8 mouse cellular contexts compared by ENCODE assay signal in genomic region chr2:25400764-25401163, GRCm38 (mm10). TPM values are rescaled to one million over a fixed set of nuclear protein-coding genes. Genes with fewer than 3 reads are reported as not detected.
DNase-seq lines count a peak whose midpoint lies in the region; ATAC-seq and TF ChIP-seq lines count a peak whose summit lies in the region.

No protein-coding gene starts in this region.

- ATAC-seq in embryonic facial prominence, embryonic 11.5 days (replicated peaks; ENCODE audit: insufficient number of reproducible peaks, low FRiP score, low TSS enrichment, low read depth) = no peak
- no peak for ATAC-seq in heart, embryonic 14.5 days (ENCODE audit: insufficient number of reproducible peaks, insufficient read depth, low FRiP score, low read depth)
- ATAC-seq in kidney, postnatal 0 days (replicated peaks; ENCODE audit: low FRiP score, low read depth) = no peak

- no peak overlapping the region for H3K4me2 ChIP-seq in embryonic facial prominence, embryonic 11.5 days (ENCODE audit: low read depth, low read length)
- H3K4me2 ChIP-seq in heart, embryonic 14.5 days (ENCODE audit: low read length) = peak overlapping the region; percentile 22; the same call in 1 of the 2 replicates
- peak overlapping the region; percentile 19; the same call in 1 of the 2 replicates for H3K4me2 ChIP-seq in kidney, postnatal 0 days (ENCODE audit: low read length)

- peak; percentile 68 for TF ChIP-seq CTCF in kidney, postnatal 0 days (IDR thresholded peaks at IDR 0.05; ENCODE audit: low read depth)

- H3K36me3 ChIP-seq in embryonic facial prominence, embryonic 11.5 days (replicated peaks; ENCODE audit: control insufficient read depth, insufficient read depth, low read depth, low read length) = no peaks in the 10 kb centered on the region
- no peaks in the 10 kb centered on the region for H3K36me3 ChIP-seq in heart, embryonic 14.5 days (ENCODE audit: control insufficient read depth, insufficient read depth, low read length)
- no peaks in the 10 kb centered on the region for H3K36me3 ChIP-seq in kidney, postnatal 0 days (ENCODE audit: insufficient read depth, low read length)

- H3K9me3 ChIP-seq in embryonic facial prominence, embryonic 11.5 days (replicated peaks; ENCODE audit: control insufficient read depth, low read length) = no peaks in the 10 kb centered on the region
- no peaks in the 10 kb centered on the region for H3K9me3 ChIP-seq in heart, embryonic 14.5 days (ENCODE audit: control insufficient read depth, low read length)
- H3K9me3 ChIP-seq in kidney, postnatal 0 days (replicated peaks; ENCODE audit: low read length) = no peaks in the 10 kb centered on the region

- DNase-seq in A20 (ENCODE audit: low read depth, low spot score) = peak; percentile 44
- DNase-seq in adipocyte (ENCODE audit: low spot score) = peak; percentile 53
- DNase-seq in embryonic facial prominence, embryonic 11.5 days (ENCODE audit: low spot score) = peak; percentile 40
- peak; percentile 71 for DNase-seq in kidney, postnatal 0 days (ENCODE audit: low spot score)
- DNase-seq in lung, postnatal 36 days = peak; percentile 80
- peak; percentile 58 for DNase-seq in right cerebral cortex, postnatal 25 days
- no peak for DNase-seq in T-cell, adult 2 months (ENCODE audit: low spot score)

- 5% methylated on average over 17 of the region's 17 CpGs for WGBS in embryonic facial prominence, embryonic 11.5 days
- 2% methylated on average over 17 of the region's 17 CpGs for whole genome bisulfite sequencing in heart, embryonic 14.5 days
- WGBS in kidney, postnatal 0 days = 2% methylated on average over 17 of the region's 17 CpGs

- no peak overlapping the region for H3K27ac ChIP-seq in embryonic facial prominence, embryonic 11.5 days (replicated peaks; ENCODE audit: low read depth, low read length)
- H3K27ac ChIP-seq in heart, embryonic 14.5 days (replicated peaks in 1 of 2; ENCODE audit: control insufficient read depth in 1 of 2, insufficient read depth in 1 of 2, low read depth in 2 of 2, low read length in 2 of 2) = no peak overlapping the region
- H3K27ac ChIP-seq in kidney, postnatal 0 days = no peak overlapping the region

- peaks cover 37% of the 10 kb centered on the region for H3K27me3 ChIP-seq in embryonic facial prominence, embryonic 11.5 days (ENCODE audit: control insufficient read depth, insufficient read depth, low read length)
- H3K27me3 ChIP-seq in heart, embryonic 14.5 days (ENCODE audit: control insufficient read depth, insufficient read depth, low read length) = peaks cover 89% of the 10 kb centered on the region
- 0 out of 2 replicates have a peak, but pooled peaks cover 8% of the 10 kb centered on the region for H3K27me3 ChIP-seq in kidney, postnatal 0 days (ENCODE audit: insufficient read depth, low read length)

- no peak overlapping the region for H3K4me3 ChIP-seq in embryonic facial prominence, embryonic 11.5 days (ENCODE audit: low read depth, low read length)
- H3K4me3 ChIP-seq in heart, embryonic 14.5 days (ENCODE audit: control insufficient read depth in 1 of 2, insufficient read depth in 1 of 2, low read depth in 1 of 2, low read length in 2 of 2) = no peak overlapping the region
- no peak overlapping the region for H3K4me3 ChIP-seq in kidney, postnatal 0 days (replicated peaks; ENCODE audit: low read depth, low read length)

- no peak overlapping the region for H3K9ac ChIP-seq in embryonic facial prominence, embryonic 11.5 days (replicated peaks; ENCODE audit: low read length)
- H3K9ac ChIP-seq in heart, embryonic 14.5 days (ENCODE audit: low read length) = no peak overlapping the region
- H3K9ac ChIP-seq in kidney, postnatal 0 days (ENCODE audit: low read depth, low read length) = no peak overlapping the region

- peaks cover 5% of the 10 kb centered on the region for H3K4me1 ChIP-seq in embryonic facial prominence, embryonic 11.5 days (ENCODE audit: control insufficient read depth, insufficient read depth, low read length)
- H3K4me1 ChIP-seq in heart, embryonic 14.5 days (ENCODE audit: control insufficient read depth in 2 of 2, insufficient read depth in 2 of 2, low read length in 2 of 2) = peaks cover under 1 to 13% of the 10 kb centered on the region in 2 experiments; a peak in 3 of 4 replicates
- H3K4me1 ChIP-seq in kidney, postnatal 0 days (replicated peaks; ENCODE audit: insufficient read depth, low read length) = 0 out of 2 replicates have a peak, but pooled peaks cover 9% of the 10 kb centered on the region

RNA-seq across cellular contexts. Expression of gene Npdc1, which starts 1.6 kb away (rescaled TPM):
- polyA plus RNA-seq in embryonic facial prominence, embryonic 11.5 days (2014; fragmentation: Nextera tagmentation; extraction: Ambion mirVana) = 26.8 and 38.0 TPM in 2 replicates
- 29.3 and 29.5 TPM in 2 replicates for polyA plus RNA-seq in heart, embryonic 14.5 days (2014; fragmentation: Nextera tagmentation; extraction: Ambion mirVana)
- 43.9 and 49.9 TPM in 2 replicates for polyA plus RNA-seq in kidney, postnatal 0 days (2015; fragmentation: Nextera tagmentation; extraction: Ambion mirVana)

RNA-seq across cellular contexts. Expression of gene Entpd2, which starts 5.1 kb away (rescaled TPM):
- 0.10 and 0.28 TPM in 2 replicates for polyA plus RNA-seq in embryonic facial prominence, embryonic 11.5 days (2014; fragmentation: Nextera tagmentation; extraction: Ambion mirVana)
- polyA plus RNA-seq in heart, embryonic 14.5 days (2014; fragmentation: Nextera tagmentation; extraction: Ambion mirVana) = 0.81 and 0.85 TPM in 2 replicates
- 6.9 and 7.8 TPM in 2 replicates for polyA plus RNA-seq in kidney, postnatal 0 days (2015; fragmentation: Nextera tagmentation; extraction: Ambion mirVana)

RNA-seq across cellular contexts. Expression of gene Fut7, which starts 22.3 kb away (rescaled TPM):
- polyA plus RNA-seq in embryonic facial prominence, embryonic 11.5 days (2014; fragmentation: Nextera tagmentation; extraction: Ambion mirVana) = not detected in 2 replicates
- 0.14 TPM in 1 of 2 replicates, not detected in the other for polyA plus RNA-seq in heart, embryonic 14.5 days (2014; fragmentation: Nextera tagmentation; extraction: Ambion mirVana)
- polyA plus RNA-seq in kidney, postnatal 0 days (2015; fragmentation: Nextera tagmentation; extraction: Ambion mirVana) = 0.06 TPM in 1 of 2 replicates, not detected in the other

RNA-seq across cellular contexts. Expression of gene Abca2, which starts 27.7 kb away (rescaled TPM):
- polyA plus RNA-seq in embryonic facial prominence, embryonic 11.5 days (2014; fragmentation: Nextera tagmentation; extraction: Ambion mirVana) = 2.2 TPM in 2 replicates
- polyA plus RNA-seq in heart, embryonic 14.5 days (2014; fragmentation: Nextera tagmentation; extraction: Ambion mirVana) = 3.8 and 4.3 TPM in 2 replicates
- polyA plus RNA-seq in kidney, postnatal 0 days (2015; fragmentation: Nextera tagmentation; extraction: Ambion mirVana) = 9.7 and 9.8 TPM in 2 replicates

RNA-seq across cellular contexts. Expression of gene Sapcd2, which starts 28.6 kb away (rescaled TPM):
- 39.1 and 43.2 TPM in 2 replicates for polyA plus RNA-seq in embryonic facial prominence, embryonic 11.5 days (2014; fragmentation: Nextera tagmentation; extraction: Ambion mirVana)
- 14.4 and 17.7 TPM in 2 replicates for polyA plus RNA-seq in heart, embryonic 14.5 days (2014; fragmentation: Nextera tagmentation; extraction: Ambion mirVana)
- 17.9 and 19.3 TPM in 2 replicates for polyA plus RNA-seq in kidney, postnatal 0 days (2015; fragmentation: Nextera tagmentation; extraction: Ambion mirVana)
